In the genomic region with DNA sequence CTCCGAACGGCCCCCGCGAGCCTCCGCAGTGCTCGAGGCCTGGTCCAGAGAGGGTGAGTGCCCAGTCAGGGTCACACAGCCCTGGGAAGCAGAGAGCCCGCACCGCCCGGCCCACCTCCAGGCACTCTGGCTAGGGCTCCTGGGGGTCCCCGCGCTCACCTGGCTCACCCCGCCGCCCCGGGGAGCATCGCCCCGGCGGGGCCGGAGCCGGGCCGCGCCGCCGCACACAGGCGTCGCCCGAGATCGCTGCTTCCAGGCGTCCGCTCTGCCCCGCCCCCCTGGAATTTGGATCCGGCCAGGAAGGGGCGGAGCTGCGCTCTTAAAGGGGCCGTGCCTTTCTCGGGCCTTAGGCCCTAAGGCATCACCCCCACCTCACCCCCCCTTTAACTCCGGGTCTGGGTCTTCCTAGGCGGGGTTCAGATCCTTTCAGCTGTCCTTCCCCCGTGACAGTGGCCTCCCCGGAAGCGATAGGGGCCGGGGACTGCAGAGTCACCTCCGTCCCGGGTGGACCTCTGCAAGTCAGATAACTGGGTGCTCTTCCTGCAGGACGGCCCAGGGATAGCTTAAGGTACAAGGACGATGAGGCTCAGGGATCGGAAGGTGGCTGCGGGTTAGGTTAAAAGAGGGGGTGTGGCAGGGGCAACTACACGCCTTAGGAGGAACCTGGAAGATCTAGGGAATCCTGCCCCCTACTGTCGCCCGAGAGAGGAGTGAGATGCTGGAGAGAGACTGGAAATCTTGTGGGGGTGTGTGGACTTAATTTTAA, we compare ENCODE assay signal across 8 mouse cellular contexts. TPM values are rescaled to one million over a fixed set of nuclear protein-coding genes. Genes with fewer than 3 reads are reported as not detected.
DNase-seq lines count a peak whose midpoint lies in the region; ATAC-seq and TF ChIP-seq lines count a peak whose summit lies in the region.

A gene (minus strand): TSS at position 272 of the 766 bp plus-strand sequence.

- H3K4me1 ChIP-seq in cerebellum, adult 2 months (ENCODE audit: control insufficient read depth, insufficient read depth, low read length) = peaks cover 16% of the 10 kb centered on the region
- H3K4me1 ChIP-seq in forebrain, postnatal 0 days (ENCODE audit: insufficient read depth) = peaks cover 23% of the 10 kb centered on the region

- TF ChIP-seq POLR2A in cerebellum, adult 2 months (IDR thresholded peaks at IDR 0.05; ENCODE audit: borderline replicate concordance, insufficient read depth, low read length) = peak; percentile 30; the same call in 1 of the 2 replicates

- peak; percentile 88 for ATAC-seq in forebrain, postnatal 0 days

- H3K36me3 ChIP-seq in forebrain, postnatal 0 days (ENCODE audit: insufficient read depth) = peaks cover 28% of the 10 kb centered on the region

- peak within 1 kb of the TSS; percentile 56 for H3K4me3 ChIP-seq in cerebellum, adult 2 months (replicated peaks; ENCODE audit: insufficient read depth, low read depth, low read length)
- peak within 1 kb of the TSS; percentile 68 for H3K4me3 ChIP-seq in forebrain, postnatal 0 days (ENCODE audit: low read depth, low read length)

- no peak within 1 kb of the TSS for H3K27ac ChIP-seq in cerebellum, adult 2 months (ENCODE audit: insufficient read depth, low read length)
- H3K27ac ChIP-seq in forebrain, postnatal 0 days (ENCODE audit: low read depth, low read length) = 0 out of 2 replicates have a peak within 1 kb of the TSS, but pooled peaks have one; percentile 21

- H3K9ac ChIP-seq in forebrain, postnatal 0 days = peak within 1 kb of the TSS; percentile 66

- WGBS in cerebellum, adult 2 months = 1% methylated on average over 49 of the region's 50 CpGs
- 3% methylated on average over 47 of the region's 50 CpGs for WGBS in forebrain, postnatal 0 days

- intact Hi-C loops in heart, postnatal 36 days (cut with DNase I) = loop anchor here (2.0 kb wide), 1 partner anchor 34 kb away; a partner anchor contains a TSS

- H3K9me3 ChIP-seq in forebrain, postnatal 0 days (ENCODE audit: low read length) = no peaks in the 10 kb centered on the region

- TF ChIP-seq CTCF in cerebellum, adult 2 months (IDR thresholded peaks at IDR 0.05; ENCODE audit: borderline replicate concordance, insufficient read depth, low read depth, low read length) = peak; percentile 71
- TF ChIP-seq CTCF in forebrain, postnatal 0 days (IDR thresholded peaks at IDR 0.05; ENCODE audit: low read depth) = peak; percentile 77

- peak within 1 kb of the TSS; percentile 93 for H3K4me2 ChIP-seq in forebrain, postnatal 0 days (ENCODE audit: low read depth)

- no peaks in the 10 kb centered on the region for H3K27me3 ChIP-seq in cerebellum, adult 2 months (ENCODE audit: control insufficient read depth, insufficient read depth, low read length)
- peaks cover 22% of the 10 kb centered on the region for H3K27me3 ChIP-seq in forebrain, postnatal 0 days (ENCODE audit: insufficient read depth, low read length)

- DNase-seq in NIH3T3 (ENCODE audit: low read depth) = peak; percentile 95
- peak; percentile 85 to 89 for DNase-seq in cerebellum, adult 2 months
- DNase-seq in forebrain, postnatal 0 days = peak; percentile 91
- peak; percentile 93 to 95 for DNase-seq in heart, postnatal 36 days
- DNase-seq in layer of hippocampus, adult 8-10 months (ENCODE audit: low spot score in 2 of 2) = peak; percentile 70 to 83
- peak; percentile 95 for DNase-seq in lung, postnatal 10 days
- peak; percentile 89 for DNase-seq in retina, embryonic 14.5 days (ENCODE audit: low spot score)
- DNase-seq in thymus, postnatal 4 days = peak; percentile 69

RNA-seq across cellular contexts. Expression of the gene that starts here (rescaled TPM):
- 52.2 and 57.4 TPM in 2 replicates for polyA plus RNA-seq in cerebellum, adult 2 months (2012; rRNA removed)
- 25.9 and 30.7 TPM in 2 replicates for total RNA-seq in forebrain, postnatal 0 days (2014; rRNA removed)
- polyA plus RNA-seq in forebrain, postnatal 0 days (2015; fragmentation: Nextera tagmentation; extraction: Ambion mirVana) = 18.7 and 23.3 TPM in 2 replicates
- total RNA-seq in heart, postnatal 36 days (2021) = 10 to 100 TPM; 17.5 to 18.7 TPM
- 10 to 100 TPM; 81.4 to 91.4 (median 86.0) TPM for total RNA-seq in layer of hippocampus, adult 8-10 months (2022)
